Mouse (Mus musculus): Measurements from ENCODE around the gene Sptbn4. TPM values are rescaled to one million over a fixed set of nuclear protein-coding genes. Genes with fewer than 3 reads are reported as not detected.
A peak's percentile ranks its signal among the peaks of the same experiment; 100 is the strongest.

Sptbn4 gene
- polyA plus RNA-seq, 1 experiment from 2014 or later, result 0.44 TPM

GRCm38 (mm10) chr7:27330709-27331540 is 116.6 kb downstream of the Sptbn4 start:
- peak overlapping the region; percentile 88 for H3K4me2 ChIP-seq (ENCODE audit: low read depth, low read length)
- no peaks in the 10 kb centered on the region for H3K9me3 ChIP-seq (ENCODE audit: control insufficient read depth, low read length)
- H3K9ac ChIP-seq (ENCODE audit: low read depth, low read length), result peak overlapping the region; percentile 85
- WGBS, result under 1% methylated on average over 39 of the region's 39 CpGs
- peaks cover 42% of the 10 kb centered on the region for H3K27me3 ChIP-seq (replicated peaks; ENCODE audit: control insufficient read depth, insufficient read depth, low read length)
- H3K4me3 ChIP-seq (ENCODE audit: low read length), result peak overlapping the region; percentile 68
- 0 out of 2 replicates have a peak, but pooled peaks cover 2% of the 10 kb centered on the region for H3K36me3 ChIP-seq (ENCODE audit: control insufficient read depth, insufficient read depth, low read length)
- peaks cover 50% of the 10 kb centered on the region for H3K4me1 ChIP-seq (ENCODE audit: control insufficient read depth, insufficient read depth, low read length)
- ATAC-seq, result peak; percentile 61
- peak overlapping the region; percentile 90 for H3K27ac ChIP-seq (ENCODE audit: low read length)

GRCm38 (mm10) chr7:27329981-27330380 is 117.5 kb downstream of the Sptbn4 start:
- H3K27ac ChIP-seq (ENCODE audit: low read length), result no peak overlapping the region
- 0 out of 2 replicates have a peak overlapping the region, but pooled peaks have one; percentile 85 for H3K9ac ChIP-seq (ENCODE audit: low read depth, low read length)
- H3K4me3 ChIP-seq (ENCODE audit: low read length), result peak overlapping the region; percentile 68
- no peak for ATAC-seq
- 28% methylated on average over 17 of the region's 17 CpGs for WGBS
- peaks cover 42% of the 10 kb centered on the region for H3K27me3 ChIP-seq (replicated peaks; ENCODE audit: control insufficient read depth, insufficient read depth, low read length)
- H3K36me3 ChIP-seq (ENCODE audit: control insufficient read depth, insufficient read depth, low read length), result 0 out of 2 replicates have a peak, but pooled peaks cover 2% of the 10 kb centered on the region
- peaks cover 52% of the 10 kb centered on the region for H3K4me1 ChIP-seq (ENCODE audit: control insufficient read depth, insufficient read depth, low read length)
- no peaks in the 10 kb centered on the region for H3K9me3 ChIP-seq (ENCODE audit: control insufficient read depth, low read length)
- H3K4me2 ChIP-seq (ENCODE audit: low read depth, low read length), result peak overlapping the region; percentile 88

- Histone ChIP-seq H3K9me3 (ENCODE audit: control insufficient read depth, low read length) (no peaks in the 10 kb centered on the region), H3K4me1 (ENCODE audit: control insufficient read depth, insufficient read depth, low read length) (peaks cover 47% of the 10 kb centered on the region), H3K9ac (ENCODE audit: low read depth, low read length) (peak overlapping the region; percentile 63), H3K4me3 (ENCODE audit: low read length) (peak overlapping the region; percentile 35), H3K4me2 (ENCODE audit: low read depth, low read length) (peak overlapping the region; percentile 88), H3K27me3 (replicated peaks; ENCODE audit: control insufficient read depth, insufficient read depth, low read length) (peaks cover 37% of the 10 kb centered on the region), H3K36me3 (ENCODE audit: control insufficient read depth, insufficient read depth, low read length) (0 out of 2 replicates have a peak, but pooled peaks cover 2% of the 10 kb centered on the region), H3K27ac (ENCODE audit: low read length) (no peak overlapping the region)
- WGBS, result 6% methylated on average over 45 of the region's 45 CpGs
- peak; percentile 15; the same call in 1 of the 2 replicates for ATAC-seq
These were observed 118.0 kb downstream of the Sptbn4 start for GRCm38 (mm10) chr7:27329326-27329947.

GRCm38 (mm10) chr7:27328648-27329047 is 118.8 kb downstream of the Sptbn4 start:
- ATAC-seq, result no peak
- Histone ChIP-seq H3K9ac (ENCODE audit: low read depth, low read length) (no peak overlapping the region), H3K4me1 (ENCODE audit: control insufficient read depth, insufficient read depth, low read length) (peaks cover 40% of the 10 kb centered on the region), H3K9me3 (ENCODE audit: control insufficient read depth, low read length) (no peaks in the 10 kb centered on the region), H3K27ac (ENCODE audit: low read length) (no peak overlapping the region), H3K4me3 (ENCODE audit: low read length) (no peak overlapping the region), H3K27me3 (replicated peaks; ENCODE audit: control insufficient read depth, insufficient read depth, low read length) (peaks cover 29% of the 10 kb centered on the region; the same call in 1 of the 2 replicates), H3K36me3 (ENCODE audit: control insufficient read depth, insufficient read depth, low read length) (0 out of 2 replicates have a peak, but pooled peaks cover 2% of the 10 kb centered on the region), H3K4me2 (ENCODE audit: low read depth, low read length) (no peak overlapping the region)
- WGBS, result 41% methylated on average over 16 of the region's 16 CpGs

GRCm38 (mm10) chr7:27328161-27328560 is 119.3 kb downstream of the Sptbn4 start:
- 89% methylated on average over 11 of the region's 11 CpGs for WGBS
- H3K4me1 ChIP-seq (ENCODE audit: control insufficient read depth, insufficient read depth, low read length), result peaks cover 36% of the 10 kb centered on the region

GRCm38 (mm10) chr7:27327500-27327899 is 120.0 kb downstream of the Sptbn4 start:
- ATAC-seq, result no peak
- no peak overlapping the region for H3K4me3 ChIP-seq (ENCODE audit: low read length)
- H3K27ac ChIP-seq (ENCODE audit: low read length), result no peak overlapping the region
- no peak overlapping the region for H3K9ac ChIP-seq (ENCODE audit: low read depth, low read length)
- no peaks in the 10 kb centered on the region for H3K9me3 ChIP-seq (ENCODE audit: control insufficient read depth, low read length)
- H3K36me3 ChIP-seq (ENCODE audit: control insufficient read depth, insufficient read depth, low read length), result 0 out of 2 replicates have a peak, but pooled peaks cover 2% of the 10 kb centered on the region
- H3K27me3 ChIP-seq (replicated peaks; ENCODE audit: control insufficient read depth, insufficient read depth, low read length), result peaks cover 22% of the 10 kb centered on the region; the same call in 1 of the 2 replicates
- 93% methylated on average over 8 of the region's 8 CpGs for WGBS
- peaks cover 32% of the 10 kb centered on the region for H3K4me1 ChIP-seq (ENCODE audit: control insufficient read depth, insufficient read depth, low read length)
- no peak overlapping the region for H3K4me2 ChIP-seq (ENCODE audit: low read depth, low read length)

More at GRCm38 (mm10) chr7:27328161-27328560, 119.3 kb downstream of the Sptbn4 start:
- Histone ChIP-seq H3K4me3 (ENCODE audit: low read length) (no peak overlapping the region), H3K9me3 (ENCODE audit: control insufficient read depth, low read length) (no peaks in the 10 kb centered on the region), H3K27me3 (replicated peaks; ENCODE audit: control insufficient read depth, insufficient read depth, low read length) (peaks cover 24% of the 10 kb centered on the region; the same call in 1 of the 2 replicates), H3K36me3 (ENCODE audit: control insufficient read depth, insufficient read depth, low read length) (0 out of 2 replicates have a peak, but pooled peaks cover 2% of the 10 kb centered on the region), H3K9ac (ENCODE audit: low read depth, low read length) (no peak overlapping the region), H3K4me2 (ENCODE audit: low read depth, low read length) (no peak overlapping the region), H3K27ac (ENCODE audit: low read length) (no peak overlapping the region)
- no peak for ATAC-seq

GRCm38 (mm10) chr7:27326101-27326880 is 121.2 kb downstream of the Sptbn4 start:
- Histone ChIP-seq H3K9ac (ENCODE audit: low read depth, low read length) (peak overlapping the region; percentile 56; the same call in 1 of the 2 replicates), H3K36me3 (ENCODE audit: control insufficient read depth, insufficient read depth, low read length) (0 out of 2 replicates have a peak, but pooled peaks cover 2% of the 10 kb centered on the region), H3K27ac (ENCODE audit: low read length) (no peak overlapping the region), H3K27me3 (replicated peaks; ENCODE audit: control insufficient read depth, insufficient read depth, low read length) (peaks cover 17% of the 10 kb centered on the region; the same call in 1 of the 2 replicates), H3K4me3 (ENCODE audit: low read length) (peak overlapping the region; percentile 37), H3K4me2 (ENCODE audit: low read depth, low read length) (peak overlapping the region; percentile 47), H3K9me3 (ENCODE audit: control insufficient read depth, low read length) (no peaks in the 10 kb centered on the region), H3K4me1 (ENCODE audit: control insufficient read depth, insufficient read depth, low read length) (peaks cover 32% of the 10 kb centered on the region)
- 46% methylated on average over 34 of the region's 34 CpGs for WGBS
- ATAC-seq, result no peak

GRCm38 (mm10) chr7:27325697-27326096 is 121.8 kb downstream of the Sptbn4 start:
- Histone ChIP-seq H3K4me1 (ENCODE audit: control insufficient read depth, insufficient read depth, low read length) (peaks cover 26% of the 10 kb centered on the region), H3K4me2 (ENCODE audit: low read depth, low read length) (peak overlapping the region; percentile 47), H3K27ac (ENCODE audit: low read length) (no peak overlapping the region), H3K27me3 (replicated peaks; ENCODE audit: control insufficient read depth, insufficient read depth, low read length) (peaks cover 15% of the 10 kb centered on the region; the same call in 1 of the 2 replicates), H3K36me3 (ENCODE audit: control insufficient read depth, insufficient read depth, low read length) (0 out of 2 replicates have a peak, but pooled peaks cover 2% of the 10 kb centered on the region), H3K4me3 (ENCODE audit: low read length) (peak overlapping the region; percentile 37), H3K9ac (ENCODE audit: low read depth, low read length) (peak overlapping the region; percentile 56), H3K9me3 (ENCODE audit: control insufficient read depth, low read length) (no peaks in the 10 kb centered on the region)
- ATAC-seq, result peak; percentile 41; the same call in 1 of the 2 replicates
- WGBS, result 15% methylated on average over 24 of the region's 24 CpGs

All from intestine, embryonic 16.5 days (tissue).